Mouse (Mus musculus): ENCODE measurements at regions not wholly inside any gene's neighbourhood (a gene's known extent, or its start where the extent isn't known, plus 50 kb on each side); places are given as distances from the start of the nearest gene placed in this dataset.

DNA sequence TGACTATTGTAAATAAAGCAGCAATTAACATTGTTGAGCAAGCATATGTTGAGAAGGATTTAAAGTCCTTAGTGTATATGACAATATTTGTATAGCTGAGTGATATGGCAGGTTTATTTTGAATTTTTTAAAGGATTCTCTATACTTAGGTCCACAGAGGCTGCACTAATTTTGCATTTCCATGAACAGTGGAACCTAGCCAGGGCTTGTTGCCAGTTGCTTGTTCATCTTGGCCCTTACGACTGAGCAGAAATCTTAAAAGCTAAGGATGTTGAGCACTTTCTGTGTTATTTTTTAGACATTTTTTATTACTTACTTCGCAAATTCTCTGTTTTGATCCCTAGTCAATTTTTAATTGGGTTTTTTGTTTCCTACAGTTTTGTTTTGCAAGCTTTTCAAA lies 417.8 kb downstream of the Cdh7 start:
- intact Hi-C loops (cut with DNase I) = no loop called here
- Histone ChIP-seq H3K27ac (no peak overlapping the region), H3K4me3 (no peak overlapping the region)
- no peak for DNase-seq (ENCODE audit: extremely low spot score in 1 of 2, low spot score in 2 of 2)
- no peak for TF ChIP-seq CTCF (IDR thresholded peaks at IDR 0.05)

DNA sequence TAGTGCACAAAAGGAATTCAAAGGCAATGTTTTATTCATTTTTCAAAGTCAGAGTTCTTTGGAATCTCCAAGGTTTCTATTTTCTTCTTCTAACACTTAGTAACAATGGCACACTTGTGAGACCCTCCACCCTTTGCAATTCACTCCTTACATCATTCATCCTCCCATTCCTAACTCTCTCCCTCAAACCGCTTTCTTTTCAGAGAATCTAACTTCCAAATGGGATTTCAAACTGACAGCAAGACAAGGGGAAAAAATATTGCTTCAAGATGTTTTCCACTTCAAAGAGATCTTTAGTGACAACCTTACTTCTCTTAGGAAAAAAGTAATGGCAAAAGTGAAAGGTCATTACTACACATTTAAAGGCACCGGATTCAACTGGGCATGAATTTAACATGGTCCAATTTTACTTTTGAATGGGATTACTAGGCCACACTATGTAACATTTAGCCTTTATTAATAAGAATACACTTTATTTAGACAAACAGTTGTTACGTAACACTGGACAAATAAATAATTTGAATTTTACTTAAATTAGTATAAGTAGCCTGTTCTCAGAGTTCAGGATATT lies 465.6 kb downstream of the Cdh7 start:
- Histone ChIP-seq H3K4me3 (no peak overlapping the region), H3K27ac (no peak overlapping the region)
- intact Hi-C loops (cut with DNase I) = no loop called here
- no peak for TF ChIP-seq CTCF (IDR thresholded peaks at IDR 0.05)
- no peak for DNase-seq (ENCODE audit: extremely low spot score in 1 of 2, low spot score in 2 of 2)

DNA sequence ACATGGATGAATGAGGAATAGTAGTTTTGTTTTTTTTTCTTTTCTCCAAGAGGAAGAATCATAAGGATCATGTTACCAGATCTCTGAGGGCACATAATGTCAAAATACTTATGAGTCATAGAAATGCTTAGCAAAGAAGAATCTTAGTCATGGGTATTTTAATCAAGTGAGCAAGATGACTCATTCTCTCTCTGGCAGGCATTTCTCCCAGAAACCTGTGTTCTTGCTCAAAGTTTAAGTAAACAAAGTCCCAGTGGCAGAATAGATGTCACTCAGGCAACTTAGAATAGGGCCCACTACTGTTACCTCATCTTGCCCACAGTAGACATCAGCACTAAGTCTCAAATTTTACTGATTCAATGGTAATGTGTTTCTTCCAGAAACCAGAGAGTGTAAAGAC lies 493.9 kb downstream of the Cdh19 start:
- no peak overlapping the region for H3K4me3 ChIP-seq
- no peak for TF ChIP-seq CTCF (IDR thresholded peaks at IDR 0.05)
- intact Hi-C loops (cut with DNase I) = no loop called here
- no peak for DNase-seq (ENCODE audit: extremely low spot score in 1 of 2, low spot score in 2 of 2)
- H3K27ac ChIP-seq = no peak overlapping the region

DNA sequence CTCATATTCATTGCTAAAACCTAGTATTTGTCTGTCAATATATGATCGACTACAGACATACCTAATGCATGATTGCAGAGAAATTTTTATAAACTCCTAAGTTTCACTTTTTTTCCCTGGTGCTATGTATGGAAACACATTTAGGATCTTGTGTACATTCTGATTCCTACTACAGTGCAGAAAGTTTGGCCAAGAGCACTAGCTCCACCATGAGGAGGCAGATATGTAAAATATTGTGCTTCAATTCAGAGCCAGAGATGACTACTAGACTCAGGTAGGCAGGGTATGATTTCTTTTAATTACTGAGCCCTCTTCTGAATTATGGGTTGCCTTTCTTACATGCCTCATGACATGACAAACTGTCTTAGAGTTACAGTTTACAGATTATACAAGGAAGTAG lies 488.0 kb downstream of the Cdh19 start:
- Histone ChIP-seq H3K4me3 (no peak overlapping the region), H3K27ac (no peak overlapping the region)
- peak; percentile 28 for TF ChIP-seq CTCF (IDR thresholded peaks at IDR 0.05)
- no peak for DNase-seq (ENCODE audit: extremely low spot score in 1 of 2, low spot score in 2 of 2)
- intact Hi-C loops (cut with DNase I) = no loop called here

Data from left cerebral cortex, adult 2 months (tissue).